Mouse (Mus musculus) heart, embryonic 11.5 days (tissue): ENCODE results near the gene Htr1d. TPM values are rescaled to one million over a fixed set of nuclear protein-coding genes. Genes with fewer than 3 reads are reported as not detected.

Experiments used
- ATAC-seq: fragments of 200-750 bp; cut with Nextera tagmentation; replicated peaks from 2 replicates; pipeline ENCODE4 v1.8.0; 2017; ENCODE audit warnings: moderate library complexity; ENCODE audit not compliant: insufficient number of reproducible peaks, low FRiP score, low TSS enrichment
- H3K27ac ChIP-seq: fragments of 300-500 bp; sonication (generic); 2 replicates; pipeline ENCODE4 v1.5.1; 2014; ENCODE audit warnings: mild to moderate bottlenecking, low read depth, low read length
- H3K27me3 ChIP-seq: fragments of 300-500 bp; sonication (generic); 2 replicates; pipeline ENCODE4 v1.6.1; 2014; ENCODE audit warnings: mild to moderate bottlenecking, low read length, mixed read lengths; ENCODE audit not compliant: control insufficient read depth, insufficient read depth
- H3K36me3 ChIP-seq: fragments of 300-500 bp; sonication (generic); 2 replicates; pipeline ENCODE4 v1.6.1; 2014; ENCODE audit warnings: mild to moderate bottlenecking, low read length, moderate library complexity, mixed read lengths; ENCODE audit not compliant: control insufficient read depth, insufficient read depth
- H3K4me1 ChIP-seq: fragments of 300-500 bp; sonication (generic); 2 replicates; pipeline ENCODE4 v1.6.1; 2014; ENCODE audit warnings: low read length; ENCODE audit not compliant: control insufficient read depth, insufficient read depth
- H3K4me2 ChIP-seq: fragments of 300-500 bp; sonication (generic); 2 replicates; pipeline ENCODE4 v1.6.1; 2014; ENCODE audit warnings: mild to moderate bottlenecking, moderate library complexity
- H3K4me3 ChIP-seq: fragments of 300-500 bp; sonication (generic); 2 replicates; pipeline ENCODE4 v1.5.1; 2014; ENCODE audit warnings: low read depth, low read length
- H3K9ac ChIP-seq: fragments of 300-500 bp; sonication (generic); 2 replicates; pipeline ENCODE4 v1.6.1; 2014; ENCODE audit warnings: mild to moderate bottlenecking, low read depth, low read length, moderate library complexity
- H3K9me3 ChIP-seq: fragments of 300-500 bp; sonication (generic); replicated peaks from 2 replicates; pipeline ENCODE4 v1.6.1; 2016; ENCODE audit warnings: low read length; ENCODE audit not compliant: control insufficient read depth
- WGBS: fragments of 180-500 bp; shearing (Covaris S2); extraction: QIAGEN DNeasy Blood & Tissue Kit; methylation state at CpG from one replicate; pipeline ENCODE4 v1.1.7; 2014; ENCODE audit not compliant: insufficient replicate concordance; 5-methylcytosine and 5-hydroxymethylcytosine counted together
- polyA plus RNA-seq: library from polyadenylated mRNA; unstranded; fragments of >200 nt; fragmentation: Nextera tagmentation; extraction: Ambion mirVana; gene quantifications from 2 replicates; pipeline ENCODE4 v1.2.1, GENCODE M21; 2014

Gene Htr1d
- polyA plus RNA-seq, 1 experiment from 2014 or later: not detected

DNA sequence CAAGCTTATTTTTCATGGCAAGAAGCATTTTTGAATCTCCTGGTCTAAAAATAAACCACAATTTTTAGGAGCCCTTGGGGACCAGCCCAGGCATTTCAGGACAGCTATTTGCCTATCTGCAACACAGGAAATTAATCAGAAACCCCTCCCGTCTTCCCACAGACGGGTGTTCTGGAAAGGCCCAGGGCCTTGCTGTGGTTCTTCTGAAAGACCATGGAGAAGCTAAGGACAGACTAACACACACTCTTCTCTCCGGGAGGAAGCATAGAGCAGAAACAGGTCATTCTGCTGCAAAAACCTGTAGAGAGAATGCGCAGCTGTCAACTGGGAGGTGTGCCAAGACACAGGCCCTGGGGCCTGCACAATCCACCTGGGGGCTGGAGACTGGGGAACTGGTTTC, 42.9 kb downstream of the Htr1d start:
- H3K4me3 ChIP-seq: no peak overlapping the region
- H3K9me3 ChIP-seq: no peaks in the 10 kb centered on the region
- H3K4me1 ChIP-seq: peaks cover 21% of the 10 kb centered on the region
- H3K27me3 ChIP-seq: peaks cover 5% of the 10 kb centered on the region; the same call in 1 of the 2 replicates
- no peak overlapping the region for H3K27ac ChIP-seq
- H3K4me2 ChIP-seq: no peak overlapping the region
- WGBS: 41% methylated on average over 4 of the region's 4 CpGs
- H3K9ac ChIP-seq: 0 out of 2 replicates have a peak overlapping the region, but pooled peaks have one; percentile 2
- no peaks in the 10 kb centered on the region for H3K36me3 ChIP-seq
- no peak for ATAC-seq

DNA sequence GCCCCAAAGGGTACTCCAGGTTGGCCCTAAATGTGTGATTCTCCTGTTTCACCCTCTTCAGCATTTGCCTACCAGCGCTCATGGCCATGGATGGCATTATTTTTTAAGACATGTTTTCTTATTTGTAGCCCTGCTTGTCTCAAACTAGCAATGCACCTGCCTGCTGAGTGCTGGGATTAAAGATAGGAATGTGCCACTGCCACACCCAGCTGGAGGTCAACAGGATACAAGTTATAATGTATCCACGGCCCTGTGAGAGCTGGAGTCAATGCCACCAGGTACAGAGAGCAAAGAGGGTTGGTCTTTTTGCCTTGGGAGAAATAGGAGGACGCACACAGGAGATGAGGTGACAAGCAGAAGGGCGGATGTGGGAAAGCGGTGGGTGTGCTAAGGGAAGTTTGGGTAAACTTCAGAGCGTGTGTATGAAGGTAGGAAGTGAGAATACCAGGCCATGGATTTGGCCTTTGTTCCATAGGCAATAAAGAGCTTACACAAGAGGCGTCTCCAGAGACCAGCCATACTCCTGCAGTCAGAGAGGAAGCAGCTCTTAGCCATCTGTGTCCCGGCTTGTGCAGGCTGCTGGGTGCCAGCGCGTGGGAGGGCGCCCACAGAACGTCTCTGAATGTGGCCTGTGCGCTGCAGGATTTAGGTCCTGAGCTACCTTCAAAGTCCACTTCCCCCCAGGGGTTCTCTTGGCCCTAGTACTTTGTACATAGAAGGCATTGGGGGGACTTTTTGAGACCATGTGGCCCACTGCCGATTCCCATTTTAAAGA, 45.4 kb downstream of the Htr1d start:
- ATAC-seq: no peak
- Histone ChIP-seq H3K4me1 (peaks cover 20% of the 10 kb centered on the region), H3K9me3 (no peaks in the 10 kb centered on the region), H3K36me3 (no peaks in the 10 kb centered on the region), H3K9ac (no peak overlapping the region), H3K4me3 (no peak overlapping the region), H3K4me2 (peak overlapping the region; percentile 74), H3K27ac (no peak overlapping the region), H3K27me3 (no peaks in the 10 kb centered on the region)
- WGBS: 71% methylated on average over 14 of the region's 14 CpGs

- peak within 1 kb of the TSS; percentile 69 for H3K4me3 ChIP-seq
- peak within 1 kb of the TSS; percentile 97 for H3K9ac ChIP-seq
- H3K36me3 ChIP-seq: no peaks in the 10 kb centered on the region
- peak within 1 kb of the TSS; percentile 91 for H3K27ac ChIP-seq
- H3K9me3 ChIP-seq: no peaks in the 10 kb centered on the region
- H3K27me3 ChIP-seq: no peaks in the 10 kb centered on the region
- H3K4me2 ChIP-seq: peak within 1 kb of the TSS; percentile 74
- 2% methylated on average over 30 of the region's 36 CpGs for WGBS
- ATAC-seq: peak; percentile 84
- H3K4me1 ChIP-seq: peaks cover 23% of the 10 kb centered on the region
These were observed 46.1 kb downstream of the Htr1d start, which contains the start of gene Luzp1 for GRCm38 (mm10) chr4:136469371-136469903. Gene Luzp1, plus strand, starts transcription at chr4:136469761.

GRCm38 (mm10) chr4:136469941-136470346, 46.6 kb downstream of the Htr1d start:
- H3K9me3 ChIP-seq: no peaks in the 10 kb centered on the region
- peak overlapping the region; percentile 69 for H3K4me3 ChIP-seq
- no peaks in the 10 kb centered on the region for H3K36me3 ChIP-seq

GRCm38 (mm10) chr4:136470347-136471071, 47.2 kb downstream of the Htr1d start:
- peak overlapping the region; percentile 74 for H3K4me2 ChIP-seq
- H3K27me3 ChIP-seq: no peaks in the 10 kb centered on the region
- H3K9me3 ChIP-seq: no peaks in the 10 kb centered on the region
- peak overlapping the region; percentile 91 for H3K27ac ChIP-seq
- peaks cover 23% of the 10 kb centered on the region for H3K4me1 ChIP-seq
- WGBS: 1% methylated on average over 58 of the region's 58 CpGs
- H3K36me3 ChIP-seq: no peaks in the 10 kb centered on the region
- peak overlapping the region; percentile 97 for H3K9ac ChIP-seq
- peak; percentile 14; the same call in 1 of the 2 replicates for ATAC-seq
- H3K4me3 ChIP-seq: peak overlapping the region; percentile 69

More at GRCm38 (mm10) chr4:136469941-136470346, 46.6 kb downstream of the Htr1d start:
- peak overlapping the region; percentile 97 for H3K9ac ChIP-seq
- peak overlapping the region; percentile 74 for H3K4me2 ChIP-seq
- peak; percentile 79 for ATAC-seq
- peak overlapping the region; percentile 91 for H3K27ac ChIP-seq
- H3K27me3 ChIP-seq: no peaks in the 10 kb centered on the region
- 1% methylated on average over 27 of the region's 55 CpGs for WGBS
- peaks cover 23% of the 10 kb centered on the region for H3K4me1 ChIP-seq

- 87% methylated on average over 1 of the region's 1 CpGs for WGBS
- Histone ChIP-seq H3K4me3 (no peak overlapping the region), H3K4me1 (peaks cover 8% of the 10 kb centered on the region), H3K9me3 (no peaks in the 10 kb centered on the region), H3K4me2 (no peak overlapping the region), H3K27me3 (no peaks in the 10 kb centered on the region), H3K36me3 (no peaks in the 10 kb centered on the region), H3K27ac (no peak overlapping the region), H3K9ac (no peak overlapping the region)
- ATAC-seq: no peak
These were observed 53.4 kb downstream of the Htr1d start for GRCm38 (mm10) chr4:136476692-136477091.

DNA sequence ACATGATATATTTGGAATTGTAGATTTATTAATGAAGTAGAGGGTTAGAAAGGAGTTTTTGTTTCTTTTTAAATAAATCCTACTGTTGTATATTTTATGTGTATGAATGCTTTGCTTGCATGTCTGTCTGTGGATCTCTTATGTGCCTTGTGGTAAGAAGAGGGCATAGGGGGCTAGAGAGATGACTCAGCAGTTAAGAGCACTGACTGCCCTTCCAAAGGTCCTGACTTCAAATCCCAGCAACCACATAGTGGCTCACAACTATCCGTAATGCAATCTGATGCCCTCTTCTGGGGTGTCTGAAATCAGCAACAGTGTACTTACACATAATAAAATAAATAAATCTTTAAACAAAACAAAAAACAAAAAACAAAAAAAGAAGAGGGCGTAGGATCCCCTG, 63.2 kb downstream of the Htr1d start:
- ATAC-seq: no peak
- Histone ChIP-seq H3K27ac (no peak overlapping the region), H3K9me3 (no peaks in the 10 kb centered on the region), H3K36me3 (no peaks in the 10 kb centered on the region), H3K27me3 (no peaks in the 10 kb centered on the region), H3K9ac (no peak overlapping the region), H3K4me1 (no peaks in the 10 kb centered on the region), H3K4me3 (no peak overlapping the region), H3K4me2 (no peak overlapping the region)
- 83% methylated on average over 2 of the region's 2 CpGs for WGBS
